Mouse (Mus musculus): ENCODE measurements at regions not wholly inside any gene's neighbourhood (a gene's known extent, or its start where the extent isn't known, plus 50 kb on each side); places are given as distances from the start of the nearest gene placed in this dataset.

GRCm38 (mm10) chr9:43993221-43993976, 49.8 kb upstream of the Thy1 start:
- ATAC-seq (ENCODE audit: low FRiP score) = no peak
- H3K4me2 ChIP-seq (ENCODE audit: low read depth, low read length, poor library complexity, severe bottlenecking) = no peak overlapping the region
- H3K36me3 ChIP-seq (ENCODE audit: insufficient read depth, low read length) = no peaks in the 10 kb centered on the region
- no peaks in the 10 kb centered on the region for H3K27me3 ChIP-seq (ENCODE audit: insufficient read depth, low read length)
- DNase-seq (ENCODE audit: low spot score) = no peak
- no peaks in the 10 kb centered on the region for H3K9me3 ChIP-seq (ENCODE audit: low read length)
- 28% methylated on average over 9 of the region's 9 CpGs for WGBS
- H3K27ac ChIP-seq (ENCODE audit: low read depth, low read length) = no peak overlapping the region
- H3K9ac ChIP-seq (replicated peaks; ENCODE audit: low read length, poor library complexity, severe bottlenecking) = no peak overlapping the region
- no peak for TF ChIP-seq CTCF (IDR thresholded peaks at IDR 0.05)
- H3K4me1 ChIP-seq (ENCODE audit: insufficient read depth, low read length) = no peaks in the 10 kb centered on the region
- H3K4me3 ChIP-seq (ENCODE audit: low read depth, low read length) = no peak overlapping the region

All from midbrain, postnatal 0 days (tissue).